Mouse (Mus musculus) MEL (cell line): ENCODE data around the gene Chka. TPM values are rescaled to one million over a fixed set of nuclear protein-coding genes. Genes with fewer than 3 reads are reported as not detected.

Experiments
- DNase-seq: peaks from one replicate; pipeline ENCODE4 v3.0.0; 2011; ENCODE audit warnings: low read depth, low spot score
- H3K27ac ChIP-seq: 2 replicates; pipeline ENCODE4 v1.5.1; 2012; ENCODE audit warnings: low read depth, mild to moderate bottlenecking, control low read depth, low read length, moderate library complexity; ENCODE audit not compliant: control insufficient read depth
- H3K27me3 ChIP-seq, 2 experiments: fragments of 150-350 bp in 1 of 2; sonication (generic) in 1 of 2; 2 replicates each; pipeline ENCODE4 v1.6.1; 2012; ENCODE audit warnings: low read length in 2 of 2, mild to moderate bottlenecking in 2 of 2, improper control_type of control experiment in 1 of 2, moderate library complexity in 1 of 2; ENCODE audit not compliant: insufficient read depth in 2 of 2, control insufficient read depth in 1 of 2
- H3K36me3 ChIP-seq, 2 experiments: 2 replicates each; pipeline ENCODE4 v1.6.1; 2012 to 2014; ENCODE audit warnings: low read length in 2 of 2, improper control_type of control experiment in 1 of 2, inconsistent platforms in 1 of 2, mild to moderate bottlenecking in 1 of 2; ENCODE audit not compliant: insufficient read depth in 2 of 2, control insufficient read depth in 1 of 2
- H3K4me1 ChIP-seq, 2 experiments: fragments of 150-350 bp in 1 of 2; sonication (generic) in 1 of 2; 2 replicates each; pipeline ENCODE4 v1.6.1; 2012; ENCODE audit warnings: low read length in 2 of 2, improper control_type of control experiment in 1 of 2, mild to moderate bottlenecking in 1 of 2; ENCODE audit not compliant: insufficient read depth in 2 of 2, control insufficient read depth in 1 of 2
- H3K4me3 ChIP-seq, 2 experiments: fragments of 150-350 bp in 1 of 2; sonication (generic) in 1 of 2; 2 replicates each; pipeline ENCODE4 v1.5.1; 2012; ENCODE audit warnings: low read depth in 2 of 2, low read length in 2 of 2, mild to moderate bottlenecking in 2 of 2, moderate library complexity in 2 of 2, control low read depth in 1 of 2, improper control_type of control experiment in 1 of 2; ENCODE audit not compliant: control insufficient read depth in 1 of 2, insufficient read depth in 1 of 2
- H3K79me2 ChIP-seq: 2 replicates; pipeline ENCODE4 v1.6.1; 2012; ENCODE audit warnings: mild to moderate bottlenecking, low read length, moderate library complexity; ENCODE audit not compliant: control insufficient read depth, poor library complexity, insufficient read depth
- H3K9ac ChIP-seq: 2 replicates; pipeline ENCODE4 v1.6.1; 2012; ENCODE audit warnings: low read depth, mild to moderate bottlenecking, control low read depth, low read length, moderate library complexity; ENCODE audit not compliant: control insufficient read depth, poor library complexity, severe bottlenecking
- H3K9me3 ChIP-seq: fragments of 150-350 bp; sonication (generic); replicated peaks from 2 replicates; pipeline ENCODE4 v1.6.1; 2012; ENCODE audit warnings: mild to moderate bottlenecking, low read length, improper control_type of control experiment, moderate library complexity; ENCODE audit not compliant: insufficient read depth
- CHD1 ChIP-seq: IDR thresholded peaks from 2 replicates; pipeline ENCODE4 v1.6.1; 2012; ENCODE audit warnings: low read depth, mild to moderate bottlenecking, inconsistent platforms, low read length, improper control_type of control experiment
- CHD2 ChIP-seq: IDR thresholded peaks from 2 replicates; pipeline ENCODE4 v1.6.1; 2011; ENCODE audit warnings: low read length, improper control_type of control experiment
- CTCF ChIP-seq, 3 experiments: IDR thresholded peaks in 2 of 3; conservative IDR thresholded peaks in 1 of 3; 2 replicates each; pipeline ENCODE4 v1.5.1; 2011 to 2012; ENCODE audit warnings: low read length in 3 of 3, low read depth in 2 of 3, mild to moderate bottlenecking in 2 of 3, improper control_type of control experiment in 1 of 3, inconsistent platforms in 1 of 3, mixed read lengths in 1 of 3, moderate library complexity in 1 of 3; ENCODE audit not compliant: control insufficient read depth in 1 of 3, insufficient read depth in 1 of 3, poor library complexity in 1 of 3, severe bottlenecking in 1 of 3
- EP300 ChIP-seq, 2 experiments: IDR thresholded peaks; 2 replicates each; pipeline ENCODE4 v1.6.1; 2011; ENCODE audit warnings: improper control_type of control experiment in 2 of 2, low read length in 2 of 2, low read depth in 1 of 2, mild to moderate bottlenecking in 1 of 2
- ETS1 ChIP-seq: IDR thresholded peaks from 2 replicates; pipeline ENCODE4 v1.6.1; 2012; ENCODE audit warnings: low read depth, mild to moderate bottlenecking, inconsistent platforms, low read length, improper control_type of control experiment, moderate library complexity
- GATA1 ChIP-seq: IDR thresholded peaks from 2 replicates; pipeline ENCODE4 v1.6.1; 2011; ENCODE audit warnings: low read depth, low read length, improper control_type of control experiment
- HCFC1 ChIP-seq: IDR thresholded peaks from 2 replicates; pipeline ENCODE4 v1.6.1; 2012; ENCODE audit warnings: low read depth, mild to moderate bottlenecking, inconsistent platforms, low read length, improper control_type of control experiment, moderate library complexity
- KAT2A ChIP-seq: conservative IDR thresholded peaks from 2 replicates; pipeline ENCODE4 v1.6.1; 2012; ENCODE audit warnings: low read depth, low read length, improper control_type of control experiment, inconsistent platforms
- MAFK ChIP-seq: IDR thresholded peaks from 2 replicates; pipeline ENCODE4 v1.6.1; 2011; ENCODE audit warnings: low read depth, mild to moderate bottlenecking, low read length, improper control_type of control experiment, borderline replicate concordance
- MAZ ChIP-seq: IDR thresholded peaks from 2 replicates; pipeline ENCODE4 v1.6.1; 2012; ENCODE audit warnings: low read depth, mild to moderate bottlenecking, inconsistent platforms, low read length, improper control_type of control experiment
- MEF2A ChIP-seq: IDR thresholded peaks from 2 replicates; pipeline ENCODE4 v1.6.1; 2014; ENCODE audit warnings: low read depth, mild to moderate bottlenecking, inconsistent platforms, low read length, improper control_type of control experiment; ENCODE audit not compliant: poor library complexity, insufficient replicate concordance, severe bottlenecking; ENCODE audit errors: extremely low read depth
- MYC ChIP-seq: IDR thresholded peaks from 2 replicates; pipeline ENCODE4 v1.6.1; 2011; ENCODE audit warnings: low read depth, mild to moderate bottlenecking, low read length, improper control_type of control experiment, moderate library complexity
- NELFE ChIP-seq: IDR thresholded peaks from 2 replicates; pipeline ENCODE4 v1.6.1; 2011; ENCODE audit warnings: low read depth, low read length, improper control_type of control experiment
- NRF1 ChIP-seq: IDR thresholded peaks from 2 replicates; pipeline ENCODE4 v1.6.1; 2014; ENCODE audit warnings: low read depth, mild to moderate bottlenecking, inconsistent platforms, low read length, improper control_type of control experiment, moderate library complexity; ENCODE audit not compliant: poor library complexity, insufficient read depth, severe bottlenecking
- POLR2A ChIP-seq, 2 experiments: IDR thresholded peaks; 2 replicates each; pipeline ENCODE4 v1.6.1; 2011 to 2012; ENCODE audit warnings: low read length in 2 of 2, mild to moderate bottlenecking in 2 of 2, control low read depth in 1 of 2, improper control_type of control experiment in 1 of 2, low read depth in 1 of 2, moderate library complexity in 1 of 2; ENCODE audit not compliant: control insufficient read depth in 1 of 2, insufficient read depth in 1 of 2, poor library complexity in 1 of 2
- SIN3A ChIP-seq: IDR thresholded peaks from 2 replicates; pipeline ENCODE4 v1.6.1; 2012; ENCODE audit warnings: low read length, improper control_type of control experiment, inconsistent platforms
- TAL1 ChIP-seq: IDR thresholded peaks from 2 replicates; pipeline ENCODE4 v1.6.1; 2012; ENCODE audit warnings: mild to moderate bottlenecking, inconsistent platforms, low read length, moderate library complexity, mixed read lengths
- UBTF ChIP-seq: IDR thresholded peaks from 2 replicates; pipeline ENCODE4 v1.6.1; 2012; ENCODE audit warnings: low read depth, mild to moderate bottlenecking, inconsistent platforms, low read length, improper control_type of control experiment, moderate library complexity, borderline replicate concordance; ENCODE audit not compliant: insufficient read depth
- USF2 ChIP-seq, 2 experiments: IDR thresholded peaks; 2 replicates each; pipeline ENCODE4 v1.6.1; 2011 to 2012; ENCODE audit warnings: improper control_type of control experiment in 2 of 2, low read length in 2 of 2, borderline replicate concordance in 1 of 2, inconsistent platforms in 1 of 2, low read depth in 1 of 2, mild to moderate bottlenecking in 1 of 2; ENCODE audit not compliant: insufficient read depth in 1 of 2
- ZC3H11A ChIP-seq: IDR thresholded peaks from 2 replicates; pipeline ENCODE4 v1.6.1; 2012; ENCODE audit warnings: low read depth, mild to moderate bottlenecking, inconsistent platforms, low read length, improper control_type of control experiment
- ZMIZ1 ChIP-seq: IDR thresholded peaks from 2 replicates; pipeline ENCODE4 v1.6.1; 2012; ENCODE audit warnings: low read depth, mild to moderate bottlenecking, inconsistent platforms, low read length, improper control_type of control experiment, moderate library complexity
- polyA plus RNA-seq, 2 experiments: library from polyadenylated mRNA; stranded (reverse) in 1 of 2; unstranded in 1 of 2; fragments of >175 nt in 1 of 2; fragments of >200 nt in 1 of 2; gene quantifications; 2 replicates each; pipeline versions ENCODE4 v1.2.1 to v1.2.4; 2012; ENCODE audit warnings: low replicate concordance in 2 of 2, low read depth in 1 of 2; ENCODE audit not compliant: insufficient read length in 2 of 2, insufficient read depth in 1 of 2, missing spikeins in 1 of 2
- total RNA-seq: library from RNA; depleted of rRNA; stranded (reverse); fragments of 300-350 nt; gene quantifications from 2 replicates; pipeline ENCODE4 v1.2.3, GENCODE M21; 2012

Gene Chka
- total and polyA plus RNA-seq, 3 experiments: 12.5 to 21.0 TPM; not detected in 1

DNA sequence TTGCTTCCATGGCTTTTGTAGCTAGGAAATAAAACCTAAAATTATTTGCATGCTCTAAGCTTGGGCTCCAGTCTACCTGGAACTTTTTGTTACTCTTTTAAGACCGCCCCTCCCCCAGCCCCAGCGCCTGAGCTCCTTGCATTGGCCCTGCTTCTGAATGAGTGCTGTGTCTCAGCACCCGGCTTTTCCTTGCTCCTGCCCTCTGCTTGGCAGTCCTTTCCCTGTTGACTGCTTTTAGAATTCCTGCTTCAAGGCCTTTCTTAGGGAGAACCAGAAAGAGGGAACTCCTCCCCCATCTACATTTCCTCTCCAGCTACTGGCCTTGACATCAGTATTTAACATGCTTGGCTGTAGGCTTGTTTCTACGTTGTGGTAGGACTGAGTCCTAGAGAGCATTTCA lies 4.0 kb downstream of the Chka start:
- TF ChIP-seq ZC3H11A (no peak), NELFE (no peak), SIN3A (no peak), MAFK (no peak), USF2 (IDR thresholded peaks at IDR 0.05; ENCODE audit: borderline replicate concordance in 1 of 2, insufficient read depth in 1 of 2, low read depth in 1 of 2, low read length in 2 of 2) (no peak), EP300 (IDR thresholded peaks at IDR 0.05; ENCODE audit: low read depth in 1 of 2, low read length in 2 of 2) (no peak), ZMIZ1 (no peak), POLR2A (IDR thresholded peaks at IDR 0.05; ENCODE audit: control insufficient read depth in 1 of 2, insufficient read depth in 1 of 2, low read depth in 1 of 2, low read length in 2 of 2, poor library complexity in 1 of 2) (no peak), MAZ (no peak), NRF1 (no peak), TAL1 (no peak), KAT2A (no peak), CHD2 (no peak), MYC (no peak), MEF2A (no peak), CTCF (IDR thresholded peaks at IDR 0.05 in 2 of 3, conservative IDR thresholded peaks at IDR 0.05 in 1 of 3; ENCODE audit: control insufficient read depth in 1 of 3, insufficient read depth in 1 of 3, low read depth in 2 of 3, low read length in 3 of 3, poor library complexity in 1 of 3, severe bottlenecking in 1 of 3) (no peak), HCFC1 (no peak)
- TF ChIP-seq, all 39 proteins: peak for 0
- H3K27me3 ChIP-seq: no peaks in the 10 kb centered on the region
- no peak overlapping the region for H3K27ac ChIP-seq
- DNase-seq: no peak
- peaks cover 0 to 4% of the 10 kb centered on the region in 2 experiments; a peak in 1 of 4 replicates for H3K4me1 ChIP-seq
- no peaks in the 10 kb centered on the region for H3K9me3 ChIP-seq
- H3K9ac ChIP-seq: no peak overlapping the region
- H3K79me2 ChIP-seq: peaks cover 27% of the 10 kb centered on the region
- H3K4me3 ChIP-seq: no peak overlapping the region
- peaks cover 0 to 9% of the 10 kb centered on the region in 2 experiments; a peak in 2 of 4 replicates for H3K36me3 ChIP-seq

DNA sequence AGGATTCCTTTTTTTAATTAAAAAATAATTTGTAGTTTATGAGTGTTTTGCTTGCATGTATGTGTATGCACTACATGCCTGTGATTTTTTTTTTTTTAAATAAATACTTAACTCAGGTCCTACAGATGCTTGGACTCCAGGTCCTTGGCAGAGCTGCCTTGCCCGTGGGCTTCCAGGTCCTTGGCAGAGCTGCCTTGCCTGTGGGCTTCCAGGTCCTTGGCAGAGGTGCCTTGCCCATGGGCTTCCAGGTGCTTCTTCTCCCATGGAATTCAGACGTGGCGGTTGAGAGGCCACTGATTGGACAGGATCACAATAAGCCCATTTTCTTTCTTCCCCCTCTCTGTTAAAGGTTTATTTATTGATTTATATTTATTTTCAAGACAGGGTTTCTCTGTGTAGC lies 5.6 kb downstream of the Chka start:
- H3K4me3 ChIP-seq: no peak overlapping the region
- no peak for DNase-seq
- H3K79me2 ChIP-seq: peaks cover 23% of the 10 kb centered on the region
- no peaks in the 10 kb centered on the region for H3K27me3 ChIP-seq
- TF ChIP-seq SIN3A (no peak), ETS1 (no peak), TAL1 (no peak), GATA1 (no peak), CHD1 (no peak), UBTF (no peak)
- peaks cover 0 to 9% of the 10 kb centered on the region in 2 experiments; a peak in 3 of 4 replicates for H3K36me3 ChIP-seq
- no peak overlapping the region for H3K9ac ChIP-seq
- peaks cover 0 to 4% of the 10 kb centered on the region in 2 experiments; a peak in 1 of 4 replicates for H3K4me1 ChIP-seq
- no peak overlapping the region for H3K27ac ChIP-seq
- no peaks in the 10 kb centered on the region for H3K9me3 ChIP-seq
